Mouse (Mus musculus) frontal cortex, adult (tissue): ENCODE measurements around the gene Htra1.
A peak's percentile ranks its signal among the peaks of the same experiment; 100 is the strongest.

Source experiments
- ATAC-seq: cut with Nextera tagmentation; 2 replicates; pipeline ENCODE4 v1.9.2; 2017; ENCODE audit warnings: mild to moderate bottlenecking, moderate library complexity, mixed read lengths; ENCODE audit not compliant: low TSS enrichment

Htra1 gene

GRCm38 (mm10) chr7:130935793-130936471 lies at the start of gene Htra1:
TSS of gene Htra1 (plus strand) at chr7:130936111.
- ATAC-seq, result peak; percentile 72

- no peak for ATAC-seq
Observed at GRCm38 (mm10) chr7:130886246-130886645, 49.7 kb upstream of the Htra1 start.

GRCm38 (mm10) chr7:130887946-130888345 lies 48.0 kb upstream of the Htra1 start:
- peak; percentile 80 for ATAC-seq

GRCm38 (mm10) chr7:130890871-130891270 lies 45.0 kb upstream of the Htra1 start:
- ATAC-seq, result no peak

GRCm38 (mm10) chr7:130892973-130893372 lies 42.9 kb upstream of the Htra1 start:
- ATAC-seq, result peak; percentile 57

GRCm38 (mm10) chr7:130894931-130895617 lies 40.8 kb upstream of the Htra1 start:
- ATAC-seq, result no peak

GRCm38 (mm10) chr7:130895618-130895945 lies 40.3 kb upstream of the Htra1 start:
- ATAC-seq, result no peak

GRCm38 (mm10) chr7:130896064-130896463 lies 39.8 kb upstream of the Htra1 start:
- ATAC-seq, result peak; percentile 81

GRCm38 (mm10) chr7:130897201-130897600 lies 38.7 kb upstream of the Htra1 start:
- ATAC-seq, result no peak

GRCm38 (mm10) chr7:130898373-130898772 lies 37.5 kb upstream of the Htra1 start:
- ATAC-seq, result no peak

GRCm38 (mm10) chr7:130900233-130900848 lies 35.6 kb upstream of the Htra1 start:
- ATAC-seq, result no peak

- no peak for ATAC-seq
Observed at GRCm38 (mm10) chr7:130902929-130903328, 33.0 kb upstream of the Htra1 start.

- ATAC-seq, result peak; percentile 96
Observed at GRCm38 (mm10) chr7:130903505-130904074, 32.3 kb upstream of the Htra1 start.

- no peak for ATAC-seq
Observed at GRCm38 (mm10) chr7:130904571-130905365, 31.1 kb upstream of the Htra1 start.

- ATAC-seq, result no peak
Observed at GRCm38 (mm10) chr7:130910841-130911240, 25.1 kb upstream of the Htra1 start.

- ATAC-seq, result peak; percentile 60; the same call in 1 of the 2 replicates
Observed at GRCm38 (mm10) chr7:130914693-130915363, 21.1 kb upstream of the Htra1 start.

- ATAC-seq, result peak; percentile 56
Observed at GRCm38 (mm10) chr7:130918260-130918659, 17.7 kb upstream of the Htra1 start.

GRCm38 (mm10) chr7:130922981-130923731 lies 12.8 kb upstream of the Htra1 start:
- ATAC-seq, result peak; percentile 78

- ATAC-seq, result no peak
Observed at GRCm38 (mm10) chr7:130930401-130930800, 5.5 kb upstream of the Htra1 start.

- no peak for ATAC-seq
Observed at GRCm38 (mm10) chr7:130932921-130933320, 3.0 kb upstream of the Htra1 start.

GRCm38 (mm10) chr7:130934654-130935053 lies 1.3 kb upstream of the Htra1 start:
- no peak for ATAC-seq
